Mouse (Mus musculus) midbrain, embryonic 11.5 days (tissue): ENCODE measurements around the gene Gm48551. TPM values are rescaled to one million over a fixed set of nuclear protein-coding genes. Genes with fewer than 3 reads are reported as not detected.

ENCODE experiments used
- ATAC-seq: fragments of 200-750 bp; cut with Nextera tagmentation; 2 replicates; pipeline ENCODE4 v1.8.0; 2017; ENCODE audit warnings: moderate TSS enrichment, moderate library complexity; ENCODE audit not compliant: low FRiP score
- DNase-seq: peaks from one replicate; pipeline ENCODE4 v3.0.0; 2015; ENCODE audit warnings: low spot score; ENCODE audit errors: missing footprints
- H3K27ac ChIP-seq: fragments of 300-500 bp; sonication (generic); 2 replicates; pipeline ENCODE4 v1.5.1; 2014; ENCODE audit warnings: low read depth, low read length
- H3K27me3 ChIP-seq: fragments of 300-500 bp; sonication (generic); 2 replicates; pipeline ENCODE4 v1.6.1; 2014; ENCODE audit warnings: mild to moderate bottlenecking, low read length, moderate library complexity, mixed read lengths; ENCODE audit not compliant: control insufficient read depth, insufficient read depth
- H3K36me3 ChIP-seq: fragments of 300-500 bp; sonication (generic); 2 replicates; pipeline ENCODE4 v1.6.1; 2014; ENCODE audit warnings: mild to moderate bottlenecking, low read length, moderate library complexity, mixed read lengths; ENCODE audit not compliant: control insufficient read depth, insufficient read depth
- H3K4me1 ChIP-seq: fragments of 300-500 bp; sonication (generic); 2 replicates; pipeline ENCODE4 v1.6.1; 2014; ENCODE audit warnings: low read length; ENCODE audit not compliant: control insufficient read depth, insufficient read depth
- H3K4me2 ChIP-seq: fragments of 300-500 bp; sonication (generic); 2 replicates; pipeline ENCODE4 v1.6.1; 2014; ENCODE audit warnings: mild to moderate bottlenecking, moderate library complexity
- H3K4me3 ChIP-seq: fragments of 300-500 bp; sonication (generic); 2 replicates; pipeline ENCODE4 v1.5.1; 2014; ENCODE audit warnings: low read depth, low read length
- H3K9ac ChIP-seq: fragments of 300-500 bp; sonication (generic); 2 replicates; pipeline ENCODE4 v1.6.1; 2014; ENCODE audit warnings: low read length
- H3K9me3 ChIP-seq: fragments of 300-500 bp; sonication (generic); 2 replicates; pipeline ENCODE4 v1.6.1; 2016; ENCODE audit warnings: low read length; ENCODE audit not compliant: control insufficient read depth
- WGBS: fragments of 180-500 bp; shearing (Covaris S2); extraction: QIAGEN DNeasy Blood & Tissue Kit; methylation state at CpG from one replicate; pipeline ENCODE4 v1.1.7; 2014; 5-methylcytosine and 5-hydroxymethylcytosine counted together
- polyA plus RNA-seq: library from polyadenylated mRNA; unstranded; fragments of >200 nt; fragmentation: Nextera tagmentation; extraction: Ambion mirVana; gene quantifications from 2 replicates; pipeline ENCODE4 v1.2.1, GENCODE M21; 2014

Gm48551 gene
- polyA plus RNA-seq, 1 experiment from 2014 or later: 2.9 TPM

GRCm38 (mm10) chr10:81416581-81417226 lies 32.4 kb downstream of the Gm48551 start:
- DNase-seq: peak; percentile 94
- under 1% methylated on average over 25 of the region's 26 CpGs for WGBS
- H3K4me1 ChIP-seq: peaks cover 27% of the 10 kb centered on the region
- H3K9ac ChIP-seq: peak overlapping the region; percentile 34
- H3K36me3 ChIP-seq: no peaks in the 10 kb centered on the region
- peak; percentile 59 for ATAC-seq
- no peaks in the 10 kb centered on the region; the same call in 1 of the 2 replicates for H3K27me3 ChIP-seq
- peak overlapping the region; percentile 69 for H3K4me2 ChIP-seq
- no peak overlapping the region for H3K27ac ChIP-seq
- H3K9me3 ChIP-seq: no peaks in the 10 kb centered on the region
- peak overlapping the region; percentile 31 for H3K4me3 ChIP-seq

- Histone ChIP-seq H3K4me1 (peaks cover 27% of the 10 kb centered on the region), H3K27ac (no peak overlapping the region), H3K27me3 (no peaks in the 10 kb centered on the region; the same call in 1 of the 2 replicates), H3K9ac (peak overlapping the region; percentile 34), H3K36me3 (no peaks in the 10 kb centered on the region), H3K9me3 (no peaks in the 10 kb centered on the region), H3K4me2 (peak overlapping the region; percentile 69), H3K4me3 (peak overlapping the region; percentile 31)
- WGBS: 43% methylated on average over 12 of the region's 12 CpGs
- peak; percentile 82 for DNase-seq
- ATAC-seq: 0 out of 2 replicates have a peak, but pooled peaks have one; percentile 0
Observed at GRCm38 (mm10) chr10:81417227-81418215, 33.3 kb downstream of the Gm48551 start.

- WGBS: 51% methylated on average over 11 of the region's 11 CpGs
- Histone ChIP-seq H3K36me3 (no peaks in the 10 kb centered on the region), H3K9me3 (no peaks in the 10 kb centered on the region), H3K4me1 (peaks cover 27% of the 10 kb centered on the region), H3K4me2 (no peak overlapping the region), H3K9ac (no peak overlapping the region), H3K4me3 (no peak overlapping the region), H3K27ac (no peak overlapping the region), H3K27me3 (no peaks in the 10 kb centered on the region)
- no peak for ATAC-seq
- peak; percentile 60 for DNase-seq
Observed at GRCm38 (mm10) chr10:81418216-81419070, 34.2 kb downstream of the Gm48551 start.

GRCm38 (mm10) chr10:81419111-81419928 lies 35.1 kb downstream of the Gm48551 start:
- H3K27ac ChIP-seq: no peak overlapping the region
- ATAC-seq: no peak
- H3K27me3 ChIP-seq: peaks cover 4% of the 10 kb centered on the region
- 92% methylated on average over 10 of the region's 10 CpGs for WGBS
- no peak overlapping the region for H3K4me3 ChIP-seq
- DNase-seq: peak; percentile 81
- peaks cover 19% of the 10 kb centered on the region for H3K4me1 ChIP-seq
- H3K9me3 ChIP-seq: no peaks in the 10 kb centered on the region
- H3K36me3 ChIP-seq: no peaks in the 10 kb centered on the region
- H3K9ac ChIP-seq: no peak overlapping the region
- no peak overlapping the region for H3K4me2 ChIP-seq

- WGBS: 85% methylated on average over 40 of the region's 40 CpGs
- Histone ChIP-seq H3K4me2 (no peak overlapping the region), H3K9ac (no peak overlapping the region)
Observed at GRCm38 (mm10) chr10:81420191-81420767, 36.0 kb downstream of the Gm48551 start.

GRCm38 (mm10) chr10:81421041-81421796 lies 37.0 kb downstream of the Gm48551 start:
- Histone ChIP-seq H3K27ac (no peak overlapping the region), H3K9me3 (no peaks in the 10 kb centered on the region), H3K4me3 (no peak overlapping the region), H3K36me3 (no peaks in the 10 kb centered on the region), H3K27me3 (peaks cover 22% of the 10 kb centered on the region), H3K9ac (no peak overlapping the region), H3K4me2 (no peak overlapping the region), H3K4me1 (peaks cover 17% of the 10 kb centered on the region)
- 74% methylated on average over 4 of the region's 4 CpGs for WGBS
- DNase-seq (peak; percentile 69), ATAC-seq (no peak)

More at GRCm38 (mm10) chr10:81420191-81420767, 36.0 kb downstream of the Gm48551 start:
- peaks cover 13% of the 10 kb centered on the region for H3K27me3 ChIP-seq
- H3K9me3 ChIP-seq: no peaks in the 10 kb centered on the region
- peak; percentile 35 for DNase-seq
- H3K27ac ChIP-seq: no peak overlapping the region
- no peak for ATAC-seq
- H3K36me3 ChIP-seq: no peaks in the 10 kb centered on the region
- H3K4me1 ChIP-seq: peaks cover 17% of the 10 kb centered on the region
- no peak overlapping the region for H3K4me3 ChIP-seq

- Histone ChIP-seq H3K27me3 (peaks cover 27% of the 10 kb centered on the region), H3K36me3 (no peaks in the 10 kb centered on the region), H3K4me3 (no peak overlapping the region), H3K27ac (no peak overlapping the region), H3K4me1 (peaks cover 16% of the 10 kb centered on the region), H3K9ac (no peak overlapping the region), H3K4me2 (no peak overlapping the region), H3K9me3 (no peaks in the 10 kb centered on the region)
- ATAC-seq (no peak), DNase-seq (peak; percentile 71)
- WGBS: 71% methylated on average over 5 of the region's 5 CpGs
Observed at GRCm38 (mm10) chr10:81421797-81422100, 37.5 kb downstream of the Gm48551 start.
